Mouse (Mus musculus): ENCODE data around the gene Plxna4. TPM values are rescaled to one million over a fixed set of nuclear protein-coding genes. Genes with fewer than 3 reads are reported as not detected.
A peak's percentile ranks its signal among the peaks of the same experiment; 100 is the strongest.

The Plxna4 gene
- polyA plus RNA-seq, 1 experiment, result 0.67 TPM

GRCm38 (mm10) chr6:32479193-32479758, 108.7 kb downstream of the Plxna4 start:
- WGBS, result 32% methylated on average over 2 of the region's 2 CpGs
- 0 out of 2 replicates have a peak overlapping the region, but pooled peaks have one; percentile 36 for H3K27ac ChIP-seq (ENCODE audit: insufficient read depth, low read depth, low read length)
- TF ChIP-seq CTCF (IDR thresholded peaks at IDR 0.05; ENCODE audit: extremely low read depth, insufficient read length, insufficient replicate concordance, low read depth, low read length) (peak; percentile 26; the same call in 1 of the 2 replicates), POLR2A (IDR thresholded peaks at IDR 0.05; ENCODE audit: low read depth, low read length) (no peak)

DNA sequence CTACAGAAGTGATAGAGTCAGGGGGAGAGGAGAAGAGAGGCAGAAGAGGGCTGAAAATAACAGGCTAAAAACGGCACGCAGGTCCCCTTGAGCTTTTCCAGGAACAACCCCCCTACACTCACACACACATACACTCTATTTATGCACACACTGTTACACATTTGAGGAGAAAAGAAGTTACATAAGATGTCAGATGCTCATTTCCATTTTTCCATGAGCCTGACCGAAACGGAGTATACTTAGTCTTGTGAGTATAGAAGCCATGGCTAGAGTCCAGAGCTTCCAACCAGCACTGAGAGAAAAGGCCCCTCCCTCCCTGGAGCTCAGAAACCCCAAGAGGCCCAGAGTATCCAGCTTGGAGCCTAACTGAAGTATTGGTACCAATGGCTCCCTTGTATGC, 112.0 kb downstream of the Plxna4 start:
- H3K36me3 ChIP-seq (ENCODE audit: control insufficient read depth, insufficient read depth, low read length), result no peaks in the 10 kb centered on the region
- no peaks in the 10 kb centered on the region for H3K4me1 ChIP-seq (ENCODE audit: control insufficient read depth, insufficient read depth, insufficient read length, low read length)
- no peaks in the 10 kb centered on the region for H3K27me3 ChIP-seq (ENCODE audit: control insufficient read depth, insufficient read depth, low read length)
- H3K27ac ChIP-seq (ENCODE audit: insufficient read depth, low read depth, low read length), result no peak overlapping the region
- WGBS, result 86% methylated on average over 4 of the region's 4 CpGs
- no peak overlapping the region for H3K4me3 ChIP-seq (ENCODE audit: low read depth, low read length)
- no peak for TF ChIP-seq CTCF (IDR thresholded peaks at IDR 0.05; ENCODE audit: extremely low read depth, insufficient read length, insufficient replicate concordance, low read depth, low read length)
- TF ChIP-seq POLR2A (IDR thresholded peaks at IDR 0.05; ENCODE audit: low read depth, low read length), result no peak

More at GRCm38 (mm10) chr6:32479193-32479758, 108.7 kb downstream of the Plxna4 start:
- no peaks in the 10 kb centered on the region for H3K4me1 ChIP-seq (ENCODE audit: control insufficient read depth, insufficient read depth, insufficient read length, low read length)
- H3K4me3 ChIP-seq (ENCODE audit: low read depth, low read length), result no peak overlapping the region
- H3K27me3 ChIP-seq (ENCODE audit: control insufficient read depth, insufficient read depth, low read length), result no peaks in the 10 kb centered on the region
- H3K36me3 ChIP-seq (ENCODE audit: control insufficient read depth, insufficient read depth, low read length), result no peaks in the 10 kb centered on the region

- Histone ChIP-seq H3K27me3 (ENCODE audit: control insufficient read depth, insufficient read depth, low read length) (no peaks in the 10 kb centered on the region), H3K36me3 (ENCODE audit: control insufficient read depth, insufficient read depth, low read length) (no peaks in the 10 kb centered on the region), H3K4me3 (ENCODE audit: low read depth, low read length) (no peak overlapping the region), H3K4me1 (ENCODE audit: control insufficient read depth, insufficient read depth, insufficient read length, low read length) (no peaks in the 10 kb centered on the region), H3K27ac (ENCODE audit: insufficient read depth, low read depth, low read length) (no peak overlapping the region)
- 71% methylated on average over 5 of the region's 5 CpGs for WGBS
- TF ChIP-seq POLR2A (IDR thresholded peaks at IDR 0.05; ENCODE audit: low read depth, low read length) (no peak), CTCF (IDR thresholded peaks at IDR 0.05; ENCODE audit: extremely low read depth, insufficient read length, insufficient replicate concordance, low read depth, low read length) (no peak)
These were observed 115.9 kb downstream of the Plxna4 start for GRCm38 (mm10) chr6:32472062-32472461.

DNA sequence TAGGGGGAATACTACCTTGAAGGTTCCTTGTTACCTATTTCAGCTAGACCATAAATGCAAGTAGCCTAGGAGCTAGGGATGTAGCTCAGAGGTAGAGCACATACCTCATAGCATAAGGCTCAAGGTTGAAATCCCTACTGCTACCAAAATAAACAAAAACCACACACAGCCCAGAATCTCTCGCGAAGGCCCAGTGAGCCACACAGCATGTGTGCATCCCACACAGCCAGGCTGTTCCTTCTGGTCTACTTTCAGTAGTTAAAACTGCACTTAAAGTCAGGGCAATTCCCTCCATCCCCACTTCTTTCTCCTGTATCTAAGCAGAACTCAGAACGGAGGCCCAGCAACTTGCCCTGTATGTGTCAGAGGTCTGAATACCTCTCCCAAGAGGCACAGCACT, 116.4 kb downstream of the Plxna4 start:
- WGBS, result 74% methylated on average over 3 of the region's 3 CpGs
- TF ChIP-seq POLR2A (IDR thresholded peaks at IDR 0.05; ENCODE audit: low read depth, low read length) (no peak), CTCF (IDR thresholded peaks at IDR 0.05; ENCODE audit: extremely low read depth, insufficient read length, insufficient replicate concordance, low read depth, low read length) (no peak)
- no peak overlapping the region for H3K27ac ChIP-seq (ENCODE audit: insufficient read depth, low read depth, low read length)
- H3K36me3 ChIP-seq (ENCODE audit: control insufficient read depth, insufficient read depth, low read length), result no peaks in the 10 kb centered on the region
- no peaks in the 10 kb centered on the region for H3K27me3 ChIP-seq (ENCODE audit: control insufficient read depth, insufficient read depth, low read length)
- no peak overlapping the region for H3K4me3 ChIP-seq (ENCODE audit: low read depth, low read length)
- no peaks in the 10 kb centered on the region for H3K4me1 ChIP-seq (ENCODE audit: control insufficient read depth, insufficient read depth, insufficient read length, low read length)

DNA sequence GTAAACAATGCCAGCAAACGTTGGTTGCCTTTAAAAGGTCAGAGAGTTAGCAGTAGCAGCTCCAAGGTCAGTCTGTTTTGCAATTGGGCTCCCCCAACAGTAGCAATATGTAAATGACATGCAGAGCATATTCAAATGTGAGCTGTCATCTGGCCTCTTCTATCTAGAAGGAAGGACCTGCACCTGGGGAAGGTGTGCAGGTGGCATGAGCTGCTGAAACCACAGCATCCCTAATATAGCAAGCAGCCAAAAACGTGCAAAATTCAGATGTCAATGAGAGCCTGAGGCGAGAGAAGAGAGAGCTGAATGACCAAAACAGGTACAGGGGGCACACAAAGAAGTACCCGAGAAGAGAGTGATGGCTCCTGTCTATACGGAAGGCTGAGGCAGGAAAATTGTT, 118.8 kb downstream of the Plxna4 start:
- WGBS, result 52% methylated on average over 5 of the region's 5 CpGs
- Histone ChIP-seq H3K36me3 (ENCODE audit: control insufficient read depth, insufficient read depth, low read length) (no peaks in the 10 kb centered on the region), H3K4me1 (ENCODE audit: control insufficient read depth, insufficient read depth, insufficient read length, low read length) (no peaks in the 10 kb centered on the region), H3K27ac (ENCODE audit: insufficient read depth, low read depth, low read length) (no peak overlapping the region), H3K4me3 (ENCODE audit: low read depth, low read length) (no peak overlapping the region), H3K27me3 (ENCODE audit: control insufficient read depth, insufficient read depth, low read length) (no peaks in the 10 kb centered on the region)
- TF ChIP-seq POLR2A (IDR thresholded peaks at IDR 0.05; ENCODE audit: low read depth, low read length), result no peak
- no peak for TF ChIP-seq CTCF (IDR thresholded peaks at IDR 0.05; ENCODE audit: extremely low read depth, insufficient read length, insufficient replicate concordance, low read depth, low read length)

DNA sequence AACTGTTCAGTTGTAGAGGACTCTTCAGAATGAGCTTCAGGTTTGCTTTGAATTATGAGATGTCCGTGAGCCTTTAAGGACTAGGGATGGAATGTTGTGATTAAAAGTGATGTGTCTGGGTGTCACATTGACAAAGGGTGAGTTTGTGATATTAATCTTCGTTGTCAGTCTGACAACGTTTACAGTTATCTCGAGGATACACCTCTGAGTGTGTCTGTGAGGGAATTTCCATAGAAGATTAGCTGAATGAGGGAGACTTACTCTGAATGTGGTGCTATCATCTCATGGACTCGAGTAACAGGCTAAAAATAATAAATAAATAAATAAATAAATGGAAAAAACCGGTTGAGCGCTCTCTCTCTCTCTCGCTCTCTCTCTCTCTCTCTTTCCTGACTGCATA, 122.9 kb downstream of the Plxna4 start:
- WGBS, result 64% methylated on average over 8 of the region's 8 CpGs
- no peaks in the 10 kb centered on the region for H3K36me3 ChIP-seq (ENCODE audit: control insufficient read depth, insufficient read depth, low read length)
- TF ChIP-seq CTCF (IDR thresholded peaks at IDR 0.05; ENCODE audit: extremely low read depth, insufficient read length, insufficient replicate concordance, low read depth, low read length) (no peak), POLR2A (IDR thresholded peaks at IDR 0.05; ENCODE audit: low read depth, low read length) (no peak)
- no peaks in the 10 kb centered on the region for H3K4me1 ChIP-seq (ENCODE audit: control insufficient read depth, insufficient read depth, insufficient read length, low read length)
- no peaks in the 10 kb centered on the region for H3K27me3 ChIP-seq (ENCODE audit: control insufficient read depth, insufficient read depth, low read length)
- H3K4me3 ChIP-seq (ENCODE audit: low read depth, low read length), result no peak overlapping the region
- no peak overlapping the region for H3K27ac ChIP-seq (ENCODE audit: insufficient read depth, low read depth, low read length)

DNA sequence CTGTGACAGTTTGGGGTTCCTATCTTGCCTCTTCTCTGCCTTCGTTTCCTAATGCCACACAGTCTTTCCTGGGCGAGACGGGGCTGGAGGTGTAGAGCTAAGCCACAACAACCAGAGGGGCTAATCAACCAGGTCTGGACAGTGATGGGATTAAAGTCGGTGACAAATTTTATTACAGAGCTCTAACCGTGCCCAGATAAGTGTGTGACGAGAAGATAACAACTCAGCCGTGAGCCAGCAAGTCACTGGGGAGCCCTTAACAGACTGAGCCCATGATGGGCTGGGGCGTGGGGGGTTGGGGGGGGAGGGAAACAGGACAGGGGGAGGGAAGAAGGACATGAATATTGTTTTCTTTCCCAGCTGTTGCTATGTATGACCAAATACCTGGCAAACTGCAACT, 123.4 kb downstream of the Plxna4 start:
- Histone ChIP-seq H3K4me3 (ENCODE audit: low read depth, low read length) (no peak overlapping the region), H3K4me1 (ENCODE audit: control insufficient read depth, insufficient read depth, insufficient read length, low read length) (no peaks in the 10 kb centered on the region), H3K27ac (ENCODE audit: insufficient read depth, low read depth, low read length) (no peak overlapping the region), H3K27me3 (ENCODE audit: control insufficient read depth, insufficient read depth, low read length) (no peaks in the 10 kb centered on the region), H3K36me3 (ENCODE audit: control insufficient read depth, insufficient read depth, low read length) (no peaks in the 10 kb centered on the region)
- no peak for TF ChIP-seq POLR2A (IDR thresholded peaks at IDR 0.05; ENCODE audit: low read depth, low read length)
- TF ChIP-seq CTCF (IDR thresholded peaks at IDR 0.05; ENCODE audit: extremely low read depth, insufficient read length, insufficient replicate concordance, low read depth, low read length), result no peak
- WGBS, result 17% methylated on average over 8 of the region's 8 CpGs
